Mouse (Mus musculus) olfactory bulb, adult 2 months (tissue): ENCODE results near the gene Gm26566. TPM values are rescaled to one million over a fixed set of nuclear protein-coding genes. Genes with fewer than 3 reads are reported as not detected.

ENCODE experiments used
- H3K27ac ChIP-seq: fragments of 200-500 bp; 2 replicates; pipeline ENCODE4 v1.5.1; 2012; ENCODE audit warnings: low read depth, low read length; ENCODE audit not compliant: insufficient read depth
- H3K4me1 ChIP-seq: fragments of 200-500 bp; 2 replicates; pipeline ENCODE4 v1.6.1; 2012; ENCODE audit warnings: low read length; ENCODE audit not compliant: control insufficient read depth, insufficient read depth
- H3K4me3 ChIP-seq: fragments of 200-500 bp; 2 replicates; pipeline ENCODE4 v1.5.1; 2012; ENCODE audit warnings: mild to moderate bottlenecking, low read depth, low read length, moderate library complexity; ENCODE audit not compliant: insufficient read depth
- CTCF ChIP-seq: fragments of 200-500 bp; IDR thresholded peaks from 2 replicates; pipeline ENCODE4 v1.5.1; 2012; ENCODE audit warnings: low read depth, mild to moderate bottlenecking, low read length, moderate library complexity; ENCODE audit not compliant: insufficient read depth
- POLR2A ChIP-seq: fragments of 200-500 bp; IDR thresholded peaks from 2 replicates; pipeline ENCODE4 v1.6.1; 2012; ENCODE audit warnings: mild to moderate bottlenecking, low read depth, low read length, moderate library complexity; ENCODE audit not compliant: insufficient read depth
- WGBS: fragments of 180-500 bp; shearing (Covaris S2); methylation state at CpG from one replicate; pipeline ENCODE4 v1.1.7; 2018; 5-methylcytosine and 5-hydroxymethylcytosine counted together
- polyA plus RNA-seq: library from polyadenylated mRNA; stranded (reverse); fragments of >200 nt; gene quantifications from 2 replicates; pipeline ENCODE4 v1.2.4, GENCODE M21; 2012; ENCODE audit warnings: low replicate concordance; ENCODE audit not compliant: missing spikeins, insufficient read depth, insufficient read length

Gene Gm26566
- polyA plus RNA-seq, 1 experiment = not detected

DNA sequence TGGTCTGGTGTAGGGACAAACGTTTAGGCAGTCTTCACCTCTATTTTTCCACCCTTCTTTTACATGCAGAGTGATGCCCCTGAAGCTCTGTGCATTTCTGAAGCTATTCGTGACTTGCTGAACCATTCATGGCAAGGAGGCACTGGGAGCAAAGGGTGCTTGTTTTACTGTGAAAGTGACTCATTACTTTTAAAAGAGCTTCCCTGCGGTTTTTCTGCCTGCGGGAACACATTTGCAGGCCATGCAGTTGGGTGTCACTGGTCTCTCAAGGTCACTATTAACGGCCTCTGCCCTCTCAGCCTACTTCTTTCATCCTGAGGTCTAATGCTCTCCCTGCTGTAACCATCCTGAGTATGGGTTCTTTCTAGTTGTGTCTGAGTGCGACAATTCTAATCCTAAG lies 24.5 kb upstream of the Gm26566 start:
- H3K27ac ChIP-seq = no peak overlapping the region
- 68% methylated on average over 6 of the region's 6 CpGs for WGBS
- TF ChIP-seq CTCF (no peak), POLR2A (no peak)
- no peaks in the 10 kb centered on the region for H3K4me1 ChIP-seq
- H3K4me3 ChIP-seq = no peak overlapping the region

DNA sequence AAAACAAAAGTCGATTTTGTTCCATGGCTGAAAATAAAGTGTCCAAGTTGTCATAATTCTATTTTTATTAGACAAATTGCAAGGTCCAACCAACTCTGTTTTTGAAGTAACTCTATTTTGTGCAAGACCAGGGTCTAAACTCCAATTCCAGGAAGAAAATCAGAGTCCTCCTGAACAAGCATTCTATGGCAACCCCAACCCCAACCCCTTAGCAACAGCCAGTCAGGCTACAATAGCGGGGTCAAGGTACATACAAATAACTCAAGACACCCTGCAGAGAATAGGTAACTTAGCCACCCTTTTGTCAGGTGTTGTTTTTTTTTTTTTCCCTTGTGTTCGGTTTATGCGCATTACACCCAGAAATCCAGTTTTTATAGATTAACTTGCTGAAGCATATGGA lies 23.9 kb upstream of the Gm26566 start:
- Histone ChIP-seq H3K4me3 (no peak overlapping the region), H3K4me1 (no peaks in the 10 kb centered on the region), H3K27ac (no peak overlapping the region)
- WGBS = 87% methylated on average over 4 of the region's 4 CpGs
- TF ChIP-seq POLR2A (no peak), CTCF (no peak)

DNA sequence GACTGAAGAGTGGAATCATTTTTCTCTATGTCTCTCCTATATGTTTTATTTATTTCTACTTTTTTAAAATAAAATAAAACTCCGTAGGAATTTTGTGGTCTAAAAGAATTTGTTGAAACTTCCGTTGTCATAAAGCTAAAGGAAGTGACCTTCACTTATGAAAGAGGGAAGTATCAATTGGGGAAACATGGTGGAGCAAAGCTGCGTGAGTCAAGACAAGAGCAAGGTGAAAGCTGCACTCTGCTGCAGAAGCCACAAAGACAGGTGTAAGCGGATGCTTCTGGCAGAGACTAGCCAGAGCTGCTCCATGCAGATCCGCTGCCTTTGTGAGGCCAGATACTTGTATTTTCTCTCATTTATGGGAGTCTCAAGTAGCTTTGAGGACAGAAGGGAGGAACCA lies 22.8 kb upstream of the Gm26566 start:
- TF ChIP-seq CTCF (no peak), POLR2A (no peak)
- WGBS = 90% methylated on average over 5 of the region's 5 CpGs
- no peak overlapping the region for H3K27ac ChIP-seq
- H3K4me1 ChIP-seq = no peaks in the 10 kb centered on the region
- no peak overlapping the region for H3K4me3 ChIP-seq

DNA sequence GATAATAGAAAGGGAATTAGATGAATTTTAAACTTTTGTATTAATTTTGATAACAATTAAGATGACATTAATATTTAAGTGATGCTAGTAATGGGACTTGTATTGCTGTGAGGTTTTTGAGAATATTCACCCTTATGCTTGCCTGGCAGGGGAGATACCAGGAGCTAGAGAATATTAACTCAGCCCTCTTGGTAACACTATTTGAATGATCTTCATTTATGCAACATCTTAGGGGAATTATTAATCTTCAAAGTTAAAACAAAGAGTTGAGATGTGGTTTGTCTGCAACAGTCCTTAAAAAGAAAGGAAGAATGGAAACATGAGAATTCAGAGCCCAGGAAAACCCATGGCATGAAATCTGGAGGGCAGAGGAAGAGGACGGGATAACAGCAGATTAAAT lies 22.3 kb upstream of the Gm26566 start:
- H3K27ac ChIP-seq = no peak overlapping the region
- TF ChIP-seq CTCF (no peak), POLR2A (no peak)
- WGBS = 87% methylated on average over 1 of the region's 1 CpGs
- no peak overlapping the region for H3K4me3 ChIP-seq
- H3K4me1 ChIP-seq = no peaks in the 10 kb centered on the region

DNA sequence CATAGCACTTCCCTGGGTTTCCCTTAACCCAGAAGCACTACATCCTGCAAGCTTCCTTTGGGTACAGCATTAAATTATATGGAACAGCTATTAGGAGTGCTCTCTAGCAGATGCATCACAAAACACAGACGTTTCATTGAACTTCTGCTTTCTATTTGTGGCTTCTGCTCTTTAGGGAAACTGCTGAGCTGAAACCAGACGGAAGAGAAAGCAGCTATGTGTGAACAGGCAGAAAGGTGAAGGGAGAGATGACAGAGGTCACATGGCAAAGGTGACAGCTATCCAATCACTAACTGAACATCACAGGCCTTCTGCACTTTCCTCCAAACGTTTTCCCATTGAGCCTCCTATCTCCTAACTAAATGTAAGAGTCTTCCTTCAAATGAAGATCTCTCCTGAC lies 15.7 kb upstream of the Gm26566 start:
- 27% methylated on average over 3 of the region's 3 CpGs for WGBS

DNA sequence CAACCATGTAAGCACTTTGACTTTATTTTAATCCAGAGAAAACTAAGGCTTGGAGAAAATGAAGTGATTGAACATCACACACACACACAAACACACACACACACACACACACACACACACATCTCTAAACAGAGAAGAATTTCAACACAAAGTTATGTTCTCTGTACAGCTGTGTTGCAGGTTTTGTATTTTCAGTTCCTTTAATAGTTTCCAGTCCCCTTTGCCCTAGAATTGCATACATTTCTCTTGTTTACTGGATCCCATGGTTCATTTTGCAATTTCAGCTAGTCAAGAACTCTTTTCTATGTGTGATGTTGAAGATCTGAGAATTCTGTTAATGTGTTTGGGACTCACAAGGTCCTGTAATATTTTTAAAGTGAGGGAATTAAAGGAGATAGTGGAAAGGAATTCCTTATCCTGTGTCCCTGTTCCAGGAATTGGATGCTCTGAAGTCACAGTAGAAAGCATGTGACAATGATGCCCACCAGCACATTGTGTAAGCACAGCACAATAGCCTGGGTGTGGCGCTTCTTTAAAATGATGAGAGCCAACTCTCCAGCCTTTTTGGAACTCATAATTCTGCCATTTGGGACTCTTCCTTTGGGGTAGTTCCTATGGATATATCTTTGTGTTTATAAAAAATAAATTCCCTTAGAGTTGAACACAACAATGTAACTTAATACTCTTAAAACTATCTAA lies 14.3 kb upstream of the Gm26566 start:
- Histone ChIP-seq H3K27ac (no peak overlapping the region), H3K4me1 (no peaks in the 10 kb centered on the region), H3K4me3 (no peak overlapping the region)
- WGBS = 94% methylated on average over 1 of the region's 1 CpGs
- TF ChIP-seq CTCF = no peak
- TF ChIP-seq POLR2A = no peak

More for the DNA sequence above, 15.7 kb upstream of the Gm26566 start:
- H3K4me1 ChIP-seq = no peaks in the 10 kb centered on the region
- no peak overlapping the region for H3K4me3 ChIP-seq
- no peak for TF ChIP-seq CTCF
- no peak overlapping the region for H3K27ac ChIP-seq

DNA sequence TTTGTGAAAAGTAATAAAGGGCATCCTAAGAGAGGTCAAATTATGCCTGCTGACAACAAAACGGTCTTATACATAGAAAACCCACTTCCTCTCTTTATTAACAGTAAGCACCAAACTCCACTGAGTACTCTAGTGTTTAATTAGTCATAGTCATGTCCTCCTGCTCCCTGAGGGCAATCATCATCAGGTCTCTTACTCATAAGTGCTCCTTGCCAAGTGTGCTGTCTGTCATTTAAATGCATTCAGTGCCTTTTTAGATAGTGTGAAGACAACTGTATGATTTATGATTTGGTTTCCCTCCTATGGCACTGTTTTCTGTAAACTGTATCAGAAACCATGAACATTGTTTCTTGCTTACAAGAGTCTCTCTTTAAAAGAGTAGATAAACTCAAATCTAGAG lies 7.3 kb upstream of the Gm26566 start:
- TF ChIP-seq CTCF = no peak
- no peak for TF ChIP-seq POLR2A
- Histone ChIP-seq H3K27ac (no peak overlapping the region), H3K4me3 (no peak overlapping the region), H3K4me1 (peaks cover 2% of the 10 kb centered on the region; the same call in 1 of the 2 replicates)
- 65% methylated on average over 1 of the region's 1 CpGs for WGBS

DNA sequence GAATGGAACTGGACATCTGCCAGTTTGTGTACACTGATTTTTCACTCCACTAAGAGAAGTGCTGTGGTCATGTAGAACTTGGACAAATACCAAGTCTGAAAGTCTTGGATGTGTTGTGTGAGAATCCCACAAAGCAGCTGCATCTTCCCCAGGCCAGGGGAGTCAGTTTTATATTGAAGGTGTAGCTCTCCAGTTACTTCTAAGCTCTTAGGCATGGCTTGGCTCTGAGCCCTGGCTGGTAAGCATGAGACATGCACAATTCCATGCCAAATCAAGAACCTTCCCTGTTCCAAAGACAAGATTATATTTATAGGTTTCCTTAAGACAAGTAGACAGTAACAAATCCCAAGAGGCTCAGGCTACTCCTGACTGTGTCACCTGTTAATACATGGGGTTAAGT lies 6.5 kb upstream of the Gm26566 start:
- H3K4me3 ChIP-seq = no peak overlapping the region
- peaks cover 2% of the 10 kb centered on the region; the same call in 1 of the 2 replicates for H3K4me1 ChIP-seq
- TF ChIP-seq CTCF = no peak
- no peak for TF ChIP-seq POLR2A
- no peak overlapping the region for H3K27ac ChIP-seq

DNA sequence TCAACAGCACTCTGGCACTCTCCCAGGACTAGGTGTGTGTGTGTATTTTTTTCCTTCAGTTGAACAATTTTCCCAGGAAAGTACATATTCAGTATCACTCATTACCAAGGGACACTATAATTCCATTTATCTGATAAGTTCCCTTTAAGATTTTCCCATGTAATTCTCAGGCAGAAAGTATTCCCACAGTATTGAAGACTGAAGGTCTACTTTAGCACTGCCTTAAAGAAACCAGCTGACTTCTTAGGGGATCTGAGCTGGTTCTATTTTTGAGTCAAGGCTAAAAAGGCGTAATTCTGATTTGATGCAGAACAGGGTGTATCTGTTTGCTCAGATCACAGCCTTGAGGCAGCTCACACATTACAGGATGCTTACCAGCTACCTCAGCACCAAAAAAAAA lies 2.9 kb upstream of the Gm26566 start:
- no peak for TF ChIP-seq POLR2A
- no peak for TF ChIP-seq CTCF

DNA sequence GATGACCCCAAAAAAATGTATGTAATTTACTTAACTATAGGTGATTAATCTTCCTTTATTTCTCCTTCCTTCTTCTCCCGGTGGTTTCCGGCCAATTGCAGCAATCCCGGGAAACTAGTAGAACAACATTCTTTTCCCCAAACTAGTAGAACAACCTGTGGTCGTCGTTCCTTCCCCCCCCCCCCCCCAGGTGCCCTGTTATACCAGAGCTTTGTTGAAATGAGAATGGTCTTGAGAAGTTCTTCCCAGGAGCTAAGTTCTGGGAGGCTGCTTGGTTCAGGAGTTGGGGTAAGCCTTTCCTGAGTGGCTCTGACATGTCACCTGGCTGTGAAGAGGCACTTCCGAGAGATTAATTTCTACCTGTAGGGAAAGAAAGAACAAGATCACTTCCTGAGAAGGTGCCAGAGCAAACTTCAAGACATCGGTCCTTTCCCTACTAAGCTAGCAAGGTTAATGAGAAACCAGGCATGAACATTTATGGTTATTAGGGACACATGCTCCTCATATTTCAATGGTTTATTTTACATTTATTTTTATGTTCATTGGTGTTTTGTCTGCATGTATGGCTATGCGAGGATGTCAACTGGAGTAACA lies 2.0 kb downstream of the Gm26566 start:
- Histone ChIP-seq H3K4me3 (no peak overlapping the region), H3K27ac (no peak overlapping the region), H3K4me1 (no peaks in the 10 kb centered on the region; the same call in 1 of the 2 replicates)
- no peak for TF ChIP-seq POLR2A
- no peak for TF ChIP-seq CTCF
- 68% methylated on average over 8 of the region's 8 CpGs for WGBS

More for the DNA sequence above, 2.9 kb upstream of the Gm26566 start:
- no peak overlapping the region for H3K4me3 ChIP-seq
- 3% methylated on average over 1 of the region's 1 CpGs for WGBS
- H3K4me1 ChIP-seq = peaks cover 2% of the 10 kb centered on the region
- no peak overlapping the region for H3K27ac ChIP-seq
